Mouse (Mus musculus) frontal cortex, adult 2 months (tissue): ENCODE results near the gene Olfr1170. TPM values are rescaled to one million over a fixed set of nuclear protein-coding genes. Genes with fewer than 3 reads are reported as not detected.

Source experiments
- DNase-seq, 2 experiments: peaks; one replicate each; pipeline ENCODE4 v3.0.0; 2022; ENCODE audit warnings: low spot score in 1 of 2; ENCODE audit errors: extremely low spot score in 1 of 2
- polyA plus RNA-seq: library from polyadenylated mRNA; depleted of rRNA; stranded (reverse); fragments of >200 nt; gene quantifications from 2 replicates; pipeline ENCODE4 v1.2.3, GENCODE M21; 2012; rRNA removed

Gene Olfr1170
- polyA plus RNA-seq = not detected in 2 replicates

DNA sequence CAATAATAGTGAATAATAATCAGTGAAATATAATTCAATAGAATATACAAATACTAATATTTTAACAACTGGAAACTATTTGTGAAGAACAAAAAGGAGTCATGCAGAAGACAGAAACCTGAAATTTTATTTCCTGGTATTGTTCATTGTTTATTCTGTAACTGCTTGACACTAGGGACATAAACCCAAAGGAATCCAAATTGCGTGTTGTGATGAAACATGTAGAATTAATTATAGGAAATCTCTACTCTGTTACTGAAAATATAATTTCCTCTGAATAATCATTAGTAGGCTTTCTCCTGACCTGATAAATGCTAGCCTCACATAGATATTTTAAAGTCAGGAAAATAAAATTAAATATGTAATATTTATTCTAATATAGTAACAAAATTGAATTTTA, at the start of gene Olfr1170:
Gene Olfr1170 (minus strand): TSS at position 101 of the 400 bp plus-strand sequence.
- no peak for DNase-seq

DNA sequence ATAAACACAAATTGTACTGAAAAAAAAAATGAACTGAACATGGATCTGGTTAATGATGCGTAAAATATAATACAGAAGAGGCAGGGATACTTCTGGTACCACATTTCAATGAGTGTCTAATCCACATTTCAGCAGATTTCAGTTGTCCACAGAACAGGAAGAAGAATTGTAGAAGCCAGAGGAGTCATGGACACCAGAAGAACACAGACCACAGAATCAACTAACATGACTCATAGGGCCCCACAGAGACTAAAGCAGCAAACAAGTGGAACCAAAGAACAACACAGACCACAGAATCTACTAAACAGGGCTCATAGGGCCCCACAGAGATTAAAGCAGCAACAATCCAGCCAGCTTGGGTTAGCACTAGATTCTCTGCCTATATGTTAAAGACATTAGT, 7.3 kb downstream of the Olfr1170 start:
- no peak for DNase-seq

DNA sequence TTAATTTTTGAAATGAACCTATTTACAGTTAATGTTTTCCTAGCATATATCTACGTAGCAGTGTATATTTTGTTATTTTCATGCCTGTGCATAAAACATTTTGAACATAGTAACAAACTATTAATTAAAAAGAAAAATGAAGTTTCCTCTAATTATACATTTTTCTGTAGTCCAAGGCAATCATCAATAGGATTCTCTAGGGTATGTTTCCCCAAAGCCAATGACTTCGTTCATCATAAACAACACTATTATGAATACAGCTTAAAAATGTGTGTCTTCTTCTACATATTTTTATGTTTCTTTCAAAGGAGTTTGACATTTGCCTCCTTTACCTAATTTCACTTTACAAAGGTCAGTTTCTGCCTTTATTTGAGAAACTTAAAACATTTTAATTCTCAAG, 46.6 kb downstream of the Olfr1170 start, which contains the start of gene Olfr1168:
Gene Olfr1168 (plus strand): TSS at position 301 of the 400 bp plus-strand sequence.
- DNase-seq = no peak

Other genes with a start within 250 kb of the Olfr1170 start
- not detected in 2 replicates for gene Olfr1158, start 238.2 kb downstream of the Olfr1170 start, polyA plus RNA-seq
- 0.02 TPM in 1 of 2 replicates, not detected in the other for gene Olfr1160, start 220.1 kb downstream of the Olfr1170 start, polyA plus RNA-seq
- gene Olfr1161, start 205.6 kb downstream of the Olfr1170 start, polyA plus RNA-seq = not detected in 2 replicates
- gene Olfr73, start 190.6 kb downstream of the Olfr1170 start, polyA plus RNA-seq = not detected in 2 replicates
- gene Olfr1162, start 177.2 kb downstream of the Olfr1170 start, polyA plus RNA-seq = not detected in 2 replicates
- gene Olfr1163, start 156.5 kb downstream of the Olfr1170 start, polyA plus RNA-seq = not detected in 2 replicates
- gene Olfr1164, start 134.4 kb downstream of the Olfr1170 start, polyA plus RNA-seq = not detected in 2 replicates
- gene Olfr1166, start 100.1 kb downstream of the Olfr1170 start, polyA plus RNA-seq = not detected in 2 replicates
- not detected in 2 replicates for gene Olfr1167, start 73.1 kb downstream of the Olfr1170 start, polyA plus RNA-seq
- gene Olfr1168, start 46.5 kb downstream of the Olfr1170 start, polyA plus RNA-seq = not detected in 2 replicates
- gene Olfr1173, start 51.5 kb upstream of the Olfr1170 start, polyA plus RNA-seq = not detected in 2 replicates
- gene Olfr1174-ps, start 86.8 kb upstream of the Olfr1170 start, polyA plus RNA-seq = not detected in 2 replicates
- gene Olfr1175-ps, start 98.9 kb upstream of the Olfr1170 start, polyA plus RNA-seq = not detected in 2 replicates
- 0.02 TPM in 1 of 2 replicates, not detected in the other for gene Olfr1176, start 108.4 kb upstream of the Olfr1170 start, polyA plus RNA-seq
- not detected in 2 replicates for gene Olfr1177-ps, start 118.2 kb upstream of the Olfr1170 start, polyA plus RNA-seq
- not detected in 2 replicates for gene Olfr1178, start 158.7 kb upstream of the Olfr1170 start, polyA plus RNA-seq
- gene Olfr1179, start 178.1 kb upstream of the Olfr1170 start, polyA plus RNA-seq = not detected in 2 replicates
- not detected in 2 replicates for gene Olfr1180, start 190.8 kb upstream of the Olfr1170 start, polyA plus RNA-seq
- not detected in 2 replicates for gene Olfr1181, start 197.8 kb upstream of the Olfr1170 start, polyA plus RNA-seq
- not detected in 2 replicates for gene Gm13757, start 220.8 kb upstream of the Olfr1170 start, polyA plus RNA-seq
- gene Olfr1183, start 226.5 kb upstream of the Olfr1170 start, polyA plus RNA-seq = not detected in 2 replicates